Mouse (Mus musculus) heart, adult 18-20 months (tissue): ENCODE measurements at regions not wholly inside any gene's neighbourhood (a gene's known extent, or its start where the extent isn't known, plus 50 kb on each side); places are given as distances from the start of the nearest gene placed in this dataset.

Experiments
- DNase-seq, 2 experiments: peaks; one replicate each; pipeline ENCODE4 v3.0.0; 2021 to 2022; ENCODE audit warnings: mixed read lengths in 1 of 2

DNA sequence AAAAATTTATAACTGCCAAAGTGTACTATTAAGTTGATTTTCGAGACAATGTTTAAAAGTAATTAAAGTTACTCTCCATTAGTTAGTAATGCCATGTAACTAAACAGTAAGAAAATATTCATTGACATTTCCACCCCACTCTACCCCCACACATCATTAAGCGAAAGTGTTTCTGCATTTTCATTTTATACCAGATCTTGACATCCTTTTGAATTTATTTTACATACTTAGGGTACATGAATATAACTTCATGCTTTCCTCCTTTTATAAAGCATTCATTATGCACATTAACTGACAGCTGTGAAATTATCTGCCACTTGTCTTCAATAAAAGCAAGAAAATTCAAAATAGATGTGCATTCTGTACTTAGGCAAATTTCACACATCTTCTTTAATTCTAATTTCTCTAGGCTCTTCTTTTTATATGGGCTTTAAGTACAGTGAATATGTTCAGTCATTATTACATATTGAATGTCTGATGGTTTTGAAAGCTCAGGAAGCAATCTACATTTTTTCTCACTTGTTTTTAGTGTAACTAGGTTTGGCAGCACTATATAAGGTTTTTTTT, 526.5 kb downstream of the Epha5 start:
- DNase-seq, result no peak

GRCm38 (mm10) chr5:83872052-83872451, 517.1 kb upstream of the Tecrl start:
- no peak for DNase-seq

DNA sequence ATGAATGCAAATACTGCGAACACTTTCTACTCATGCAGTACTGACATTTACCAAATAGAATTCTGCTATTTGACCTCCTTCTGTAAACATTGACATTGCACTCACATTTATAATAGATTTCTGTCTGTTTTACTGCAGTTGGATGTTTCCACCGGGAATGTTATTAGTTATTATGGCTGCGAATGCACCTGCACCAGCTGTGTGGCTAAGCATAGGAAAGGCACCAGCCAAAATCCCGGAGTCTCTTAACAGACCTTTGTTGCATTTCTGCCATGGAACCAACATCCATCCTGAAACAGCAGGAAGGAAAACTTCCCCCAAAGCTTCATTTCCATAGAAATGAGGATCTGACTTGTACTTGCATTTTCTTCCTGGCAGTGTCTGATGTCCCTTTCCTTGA, 513.4 kb upstream of the Tecrl start:
- no peak for DNase-seq

- no peak for DNase-seq
Observed at GRCm38 (mm10) chr5:83861674-83862073, 506.7 kb upstream of the Tecrl start.

DNA sequence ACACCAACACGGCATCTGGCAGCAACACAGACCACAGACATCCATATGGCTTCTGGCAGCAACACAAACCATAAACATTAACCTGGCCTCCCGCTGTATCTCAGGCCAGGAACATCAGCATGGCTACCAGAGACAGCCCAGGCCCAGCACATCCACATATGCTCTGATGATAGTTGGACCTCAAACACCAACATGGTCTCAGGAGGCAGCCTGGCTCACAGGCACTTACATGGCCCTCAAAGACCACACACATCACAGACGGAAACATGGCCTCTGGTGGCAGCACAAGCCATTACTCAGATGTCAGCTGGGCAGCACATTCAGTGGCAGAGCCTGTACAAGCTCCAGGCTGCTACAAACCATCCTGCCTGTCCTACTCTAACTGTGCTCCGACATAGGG, 497.0 kb upstream of the Tecrl start:
- DNase-seq, result no peak

DNA sequence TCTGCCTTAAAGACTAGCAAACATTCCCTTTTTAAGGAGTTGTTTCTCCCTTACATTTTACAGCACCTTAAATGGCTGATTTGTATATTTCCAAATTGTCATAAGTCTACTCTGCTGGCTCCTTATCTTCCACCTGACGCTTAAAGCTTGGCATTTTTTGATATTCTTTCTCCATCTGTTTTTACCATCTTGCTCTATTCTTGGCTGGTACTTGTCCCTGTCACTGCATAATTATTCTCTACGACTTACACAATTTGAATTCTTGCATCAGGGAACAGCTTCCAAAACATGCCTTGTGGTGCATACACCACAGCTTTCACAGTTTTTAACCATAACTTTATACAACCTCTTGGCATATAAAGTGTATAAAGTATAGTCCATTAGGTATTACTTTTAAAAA, 471.6 kb upstream of the Tecrl start:
- no peak for DNase-seq

DNA sequence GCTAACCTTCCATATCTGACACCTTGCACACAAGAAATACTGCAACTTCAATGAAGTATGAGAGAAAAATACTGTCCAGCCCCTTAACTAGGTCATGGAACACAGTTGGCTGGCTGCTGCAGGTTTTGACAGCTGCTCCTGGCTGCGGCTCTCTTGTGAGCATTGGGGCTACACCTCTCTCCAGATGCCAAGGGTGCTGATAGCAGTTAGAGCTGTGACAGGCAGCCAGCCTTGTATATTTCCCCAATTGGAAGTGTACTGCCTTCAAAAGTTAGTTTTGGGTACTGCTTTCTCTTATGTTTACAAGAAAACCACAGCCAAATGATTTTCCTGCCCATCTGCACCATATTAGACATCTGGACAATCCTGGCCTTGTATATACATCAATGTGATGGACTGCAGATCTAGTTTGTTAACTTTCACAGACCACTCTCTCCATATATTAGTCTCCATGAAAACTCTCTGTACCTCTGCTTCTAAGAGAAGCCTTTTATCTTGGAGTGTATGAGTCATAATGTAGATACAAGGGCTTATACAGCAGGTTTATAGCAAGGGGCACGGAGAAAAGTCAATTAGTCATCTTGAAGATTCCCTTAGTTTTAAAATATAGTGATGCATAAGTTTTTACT, 470.0 kb upstream of the Tecrl start:
- DNase-seq, result peak in 1 of 2 experiments; percentile 33

DNA sequence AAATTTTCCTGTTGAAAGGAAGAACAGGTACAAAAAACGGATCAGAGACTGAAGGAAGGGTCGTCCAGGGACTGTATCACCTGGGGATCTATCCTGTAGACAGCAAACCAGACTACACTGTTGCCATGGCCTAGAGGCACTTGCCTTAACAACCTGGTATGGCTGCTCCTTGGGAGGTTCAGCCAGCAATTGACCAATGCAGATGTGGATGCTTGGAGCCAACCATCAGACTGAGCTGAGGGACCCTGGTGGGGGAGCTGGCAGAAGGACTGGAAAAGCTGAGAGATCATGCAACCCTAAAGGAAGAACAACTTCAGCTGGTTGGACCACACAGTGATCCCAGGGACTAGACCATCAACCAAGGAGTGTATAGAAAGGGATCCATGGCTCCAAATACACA, 456.3 kb upstream of the Tecrl start:
- DNase-seq, result no peak

- peak in 1 of 2 experiments; percentile 35 for DNase-seq
Observed at GRCm38 (mm10) chr5:83800028-83800427, 445.0 kb upstream of the Tecrl start.

DNA sequence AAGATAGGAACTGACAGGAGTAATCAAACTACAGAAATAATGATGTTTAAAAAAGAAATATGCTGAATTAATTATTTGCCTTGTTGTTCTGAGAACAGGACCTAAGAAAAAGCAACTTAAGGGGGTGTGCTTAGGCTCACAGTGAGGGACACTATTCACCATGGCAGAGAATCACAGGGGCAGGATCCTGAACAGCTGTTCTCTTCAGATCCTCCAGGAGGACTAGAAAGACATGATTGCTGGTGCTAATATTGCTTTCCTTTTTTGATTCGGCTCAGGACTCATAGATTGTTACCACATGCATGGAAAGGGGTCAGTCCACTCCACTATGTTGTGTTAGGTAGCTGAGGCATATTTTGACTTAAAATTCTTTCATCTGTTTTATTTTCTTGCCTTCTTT, 425.4 kb upstream of the Tecrl start:
- no peak for DNase-seq

DNA sequence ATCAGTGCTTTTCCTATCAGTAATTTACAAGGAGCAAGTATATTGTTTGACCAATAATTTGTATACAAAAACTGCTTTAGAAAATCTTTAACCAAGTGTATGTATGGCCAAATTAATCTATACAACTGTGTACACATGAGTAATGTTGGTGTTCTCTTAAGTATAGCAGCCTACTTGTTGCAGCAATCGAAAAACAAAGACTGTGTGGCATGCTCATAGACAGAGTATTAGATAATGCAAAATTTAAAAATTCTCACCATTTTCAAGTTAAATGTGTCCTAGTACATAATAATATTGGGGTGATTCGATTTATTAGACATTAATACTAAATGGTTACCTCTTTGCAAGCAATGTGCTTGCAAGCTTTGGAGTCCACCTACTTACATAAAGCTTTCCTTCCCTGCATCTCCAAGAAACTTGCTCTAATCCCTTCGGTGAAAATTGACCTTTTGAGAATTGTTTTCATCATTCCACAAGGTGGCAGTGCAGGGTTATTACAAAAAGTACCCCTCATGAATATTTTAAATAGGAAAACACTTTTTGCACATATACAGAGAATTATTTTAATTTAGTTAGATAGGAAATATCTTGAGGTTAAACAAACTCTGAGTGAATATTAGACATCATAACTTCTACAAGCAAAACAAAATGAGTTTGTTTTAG, 423.4 kb upstream of the Tecrl start:
- DNase-seq, result no peak

DNA sequence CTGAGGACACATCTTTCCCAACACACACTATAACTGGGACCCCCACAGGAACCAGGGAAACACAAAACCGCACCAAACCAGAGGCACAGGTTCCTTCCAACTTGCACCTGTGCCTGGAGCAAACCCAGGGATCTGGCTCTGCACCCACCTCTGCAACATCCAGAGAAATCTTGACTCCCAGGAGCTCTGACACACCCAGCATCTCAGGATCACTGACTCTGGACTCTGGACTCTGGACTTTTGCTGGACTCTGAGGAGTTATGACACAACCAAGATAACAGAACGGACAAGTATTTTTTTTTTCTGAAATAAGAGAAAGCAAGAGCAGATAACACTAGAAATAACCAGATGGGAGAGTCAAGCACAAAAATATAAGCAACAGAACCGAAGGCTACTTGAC, 386.9 kb upstream of the Tecrl start:
- no peak for DNase-seq

DNA sequence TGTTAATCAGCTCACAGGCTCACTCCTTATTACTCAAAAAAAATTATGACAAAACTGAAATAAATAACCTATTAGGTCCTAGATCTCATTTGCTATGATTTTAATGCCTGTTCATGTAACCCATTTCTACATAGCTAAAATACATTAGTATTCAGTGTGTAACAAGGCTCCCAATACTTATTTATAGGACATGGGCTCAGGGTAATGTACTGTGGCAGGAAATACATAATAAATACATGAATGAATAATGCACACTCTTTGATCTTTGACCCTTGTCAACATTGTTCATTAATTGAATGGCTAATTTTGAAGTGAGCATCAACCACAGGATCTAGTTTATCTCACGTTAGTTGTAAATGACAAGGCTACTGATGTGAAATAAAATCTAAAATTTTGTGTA, 340.4 kb upstream of the Tecrl start:
- DNase-seq, result no peak

- no peak for DNase-seq
Observed at GRCm38 (mm10) chr5:83692286-83692685, 337.3 kb upstream of the Tecrl start.

- DNase-seq, result no peak
Observed at GRCm38 (mm10) chr5:83678373-83678772, 323.4 kb upstream of the Tecrl start.

DNA sequence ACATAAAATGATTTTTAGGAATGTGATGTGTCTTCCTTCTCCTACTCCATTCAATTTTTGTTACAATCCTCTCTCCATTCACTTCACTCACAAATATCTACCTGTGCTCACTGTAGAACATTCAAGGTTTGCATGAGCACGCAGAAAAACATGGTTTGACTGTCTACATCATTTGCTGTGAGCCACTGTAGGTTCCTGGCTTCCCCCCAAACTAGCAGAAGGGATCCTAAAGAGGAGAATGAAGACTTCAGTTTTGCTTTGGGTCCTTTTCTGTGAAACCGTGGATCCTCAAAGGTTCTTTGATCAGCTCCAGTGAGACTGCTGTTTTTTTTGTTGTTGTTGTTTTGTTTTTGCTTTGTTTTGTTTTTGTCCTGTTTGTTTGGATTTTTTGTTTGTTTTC, 304.1 kb upstream of the Tecrl start:
- DNase-seq, result no peak

DNA sequence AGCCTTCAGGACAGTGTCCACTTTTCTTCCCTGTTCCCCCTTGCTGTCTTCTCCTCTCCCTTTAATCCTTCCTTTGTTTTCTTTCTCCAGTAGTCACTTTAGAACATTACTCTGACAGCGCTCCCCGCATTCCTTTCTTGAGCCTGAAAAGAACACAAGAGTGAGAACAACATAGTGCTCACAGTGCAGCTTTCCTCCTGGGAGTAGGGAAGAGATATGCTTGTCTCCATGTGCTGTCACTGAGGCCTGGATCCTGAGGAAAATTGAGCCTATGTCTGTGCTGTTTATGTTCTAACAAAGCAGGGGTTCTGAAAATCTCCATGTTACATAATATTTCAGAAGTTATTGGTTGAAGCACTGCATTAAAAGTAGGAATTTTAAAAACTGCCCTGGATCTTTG, 296.3 kb upstream of the Tecrl start:
- DNase-seq, result no peak

- no peak for DNase-seq
Observed at GRCm38 (mm10) chr5:83622612-83623374, 267.8 kb upstream of the Tecrl start.

GRCm38 (mm10) chr5:83610777-83611176, 255.8 kb upstream of the Tecrl start:
- no peak for DNase-seq

DNA sequence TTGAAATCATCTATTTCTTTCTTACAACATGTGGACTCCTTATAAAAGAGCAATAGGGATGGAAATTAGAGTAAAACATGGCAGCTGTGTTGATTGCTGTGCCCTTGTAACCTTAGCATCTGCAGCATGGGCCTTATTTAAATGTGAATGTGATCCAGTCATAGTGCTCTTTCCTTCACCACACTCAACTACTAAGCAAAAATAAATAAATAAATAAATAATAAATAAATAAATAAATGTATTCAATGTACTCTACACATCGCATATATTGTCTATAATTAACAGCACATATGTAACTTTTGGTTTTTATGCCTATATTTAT, 238.3 kb upstream of the Tecrl start:
- DNase-seq, result no peak

GRCm38 (mm10) chr5:83592587-83593288, 237.7 kb upstream of the Tecrl start:
- no peak for DNase-seq
